Mouse (Mus musculus) stomach, postnatal 0 days (tissue): ENCODE measurements around the gene Muc5b. TPM values are rescaled to one million over a fixed set of nuclear protein-coding genes. Genes with fewer than 3 reads are reported as not detected.
"Not testable (repeated sequence)": the region's sequence is repeated elsewhere in the genome, so short reads cannot be mapped to it uniquely, and the experiment has no call there.

Source experiments
- ATAC-seq: fragments of 200-750 bp; cut with Nextera tagmentation; 2 replicates; pipeline ENCODE4 v1.8.0; 2017; ENCODE audit not compliant: low FRiP score, low TSS enrichment
- DNase-seq: peaks from one replicate; pipeline ENCODE4 v3.0.0-alpha.2; 2016; ENCODE audit warnings: low spot score
- H3K27ac ChIP-seq: fragments of 300-500 bp; sonication (generic); replicated peaks from 2 replicates; pipeline ENCODE4 v1.5.1; 2014; ENCODE audit warnings: mild to moderate bottlenecking, control low read depth
- H3K27me3 ChIP-seq: fragments of 300-500 bp; sonication (generic); 2 replicates; pipeline ENCODE4 v1.6.1; 2014; ENCODE audit warnings: low read length; ENCODE audit not compliant: control insufficient read depth, insufficient read depth
- H3K36me3 ChIP-seq: fragments of 300-500 bp; sonication (generic); 2 replicates; pipeline ENCODE4 v1.6.1; 2014; ENCODE audit warnings: low read length, mixed read lengths; ENCODE audit not compliant: control insufficient read depth, insufficient read depth
- H3K4me1 ChIP-seq: fragments of 300-500 bp; sonication (generic); replicated peaks from 2 replicates; pipeline ENCODE4 v1.6.1; 2014; ENCODE audit warnings: antibody characterized with exemption; ENCODE audit not compliant: control insufficient read depth, insufficient read depth
- H3K4me2 ChIP-seq: fragments of 300-500 bp; sonication (generic); replicated peaks from 2 replicates; pipeline ENCODE4 v1.6.1; 2014; ENCODE audit warnings: low read depth, mild to moderate bottlenecking, control low read depth, moderate library complexity
- H3K4me3 ChIP-seq: fragments of 300-500 bp; sonication (generic); 2 replicates; pipeline ENCODE4 v1.5.1; 2014; ENCODE audit warnings: low read depth, low read length, control low read depth
- H3K9ac ChIP-seq: fragments of 300-500 bp; sonication (generic); 2 replicates; pipeline ENCODE4 v1.6.1; 2014; ENCODE audit warnings: mild to moderate bottlenecking, low read length, control low read depth, mixed read lengths
- H3K9me3 ChIP-seq: fragments of 300-500 bp; sonication (generic); 2 replicates; pipeline ENCODE4 v1.6.1; 2016; ENCODE audit warnings: low read length; ENCODE audit not compliant: control insufficient read depth
- CTCF ChIP-seq: IDR thresholded peaks from 2 replicates; pipeline ENCODE4 v1.5.1; 2016; ENCODE audit warnings: antibody characterized with exemption, low read depth, mild to moderate bottlenecking, moderate library complexity
- EP300 ChIP-seq: optimal IDR thresholded peaks from 2 replicates; pipeline ENCODE3; 2016; ENCODE audit warnings: antibody characterized with exemption
- WGBS: fragments of 180-500 bp; shearing (Covaris S2); extraction: QIAGEN DNeasy Blood & Tissue Kit; methylation state at CpG from one replicate; pipeline ENCODE4 v1.1.7; 2014; 5-methylcytosine and 5-hydroxymethylcytosine counted together
- polyA plus RNA-seq: library from polyadenylated mRNA; unstranded; fragments of >200 nt; fragmentation: Nextera tagmentation; extraction: Ambion mirVana; gene quantifications from 2 replicates; pipeline ENCODE4 v1.2.1, GENCODE M21; 2015

Gene Muc5b
- 122 and 133 TPM in 2 replicates for polyA plus RNA-seq

GRCm38 (mm10) chr7:141838779-141839178 is at the start of gene Muc5b:
TSS of gene Muc5b (plus strand) at chr7:141839070.
- Histone ChIP-seq H3K4me1 (no peaks in the 10 kb centered on the region), H3K9me3 (no peaks in the 10 kb centered on the region), H3K27ac (peak within 1 kb of the TSS; percentile 82), H3K4me3 (no peak within 1 kb of the TSS), H3K4me2 (peak within 1 kb of the TSS; percentile 27; the same call in 1 of the 2 replicates), H3K36me3 (no peaks in the 10 kb centered on the region), H3K9ac (0 out of 2 replicates have a peak within 1 kb of the TSS, but pooled peaks have one; percentile 13), H3K27me3 (no peaks in the 10 kb centered on the region)
- ATAC-seq (peak; percentile 93), DNase-seq (peak; percentile 94)
- WGBS, result 40% methylated on average over 5 of the region's 5 CpGs
- no peak for TF ChIP-seq EP300
- TF ChIP-seq CTCF, result peak; percentile 37

DNA sequence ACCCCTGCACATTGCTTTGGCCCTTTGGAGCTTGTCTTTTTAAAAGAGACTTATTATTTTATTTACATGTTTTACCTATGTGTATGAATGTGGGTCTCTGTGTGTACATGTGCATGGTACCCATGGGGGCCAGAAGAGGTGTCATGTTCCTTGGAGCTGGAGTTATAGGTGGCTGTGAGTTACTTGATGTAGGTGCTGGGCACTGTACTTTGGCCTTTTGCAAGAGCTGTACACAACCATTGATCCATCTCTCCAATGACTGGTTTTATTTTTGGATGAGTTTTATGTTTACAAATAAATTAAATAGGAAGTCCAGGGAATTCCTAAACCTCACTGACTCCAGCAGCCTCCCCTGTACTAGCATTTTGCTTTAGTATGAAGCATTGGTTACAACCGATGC is 44.6 kb upstream of the Muc5b start:
- H3K4me3 ChIP-seq, result no peak overlapping the region
- no peak for ATAC-seq
- H3K9me3 ChIP-seq, result no peaks in the 10 kb centered on the region
- H3K4me1 ChIP-seq, result no peaks in the 10 kb centered on the region
- H3K9ac ChIP-seq, result no peak overlapping the region
- WGBS, result 100% methylated on average over 1 of the region's 1 CpGs
- H3K36me3 ChIP-seq, result no peaks in the 10 kb centered on the region
- no peaks in the 10 kb centered on the region for H3K27me3 ChIP-seq
- DNase-seq, result no peak
- H3K27ac ChIP-seq, result no peak overlapping the region
- TF ChIP-seq EP300 (no peak), CTCF (no peak)
- no peak overlapping the region for H3K4me2 ChIP-seq

DNA sequence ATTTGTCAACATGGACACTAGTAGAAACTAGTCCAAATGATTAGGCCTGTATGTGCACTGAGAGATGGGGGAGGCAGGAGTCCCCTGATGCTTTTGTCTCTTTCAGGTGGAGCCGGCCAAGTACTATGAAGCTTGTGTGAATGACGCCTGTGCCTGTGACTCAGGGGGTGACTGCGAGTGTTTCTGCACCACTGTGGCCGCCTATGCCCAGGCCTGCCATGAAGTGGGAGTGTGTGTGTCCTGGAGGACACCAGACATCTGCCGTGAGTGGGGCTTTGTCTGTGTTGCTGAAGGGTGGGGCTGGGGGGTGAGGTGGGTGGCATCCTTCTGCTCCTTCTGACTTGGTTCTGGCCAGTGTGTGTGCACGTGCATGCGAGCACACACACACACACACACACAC is 35.7 kb upstream of the Muc5b start:
- TF ChIP-seq CTCF (no peak), EP300 (no peak)
- Histone ChIP-seq H3K27ac (no peak overlapping the region), H3K9me3 (no peaks in the 10 kb centered on the region), H3K9ac (no peak overlapping the region), H3K4me3 (no peak overlapping the region), H3K27me3 (no peaks in the 10 kb centered on the region), H3K4me1 (no peaks in the 10 kb centered on the region), H3K4me2 (no peak overlapping the region), H3K36me3 (no peaks in the 10 kb centered on the region)
- no peak for DNase-seq
- WGBS, result 80% methylated on average over 7 of the region's 7 CpGs
- ATAC-seq, result no peak

DNA sequence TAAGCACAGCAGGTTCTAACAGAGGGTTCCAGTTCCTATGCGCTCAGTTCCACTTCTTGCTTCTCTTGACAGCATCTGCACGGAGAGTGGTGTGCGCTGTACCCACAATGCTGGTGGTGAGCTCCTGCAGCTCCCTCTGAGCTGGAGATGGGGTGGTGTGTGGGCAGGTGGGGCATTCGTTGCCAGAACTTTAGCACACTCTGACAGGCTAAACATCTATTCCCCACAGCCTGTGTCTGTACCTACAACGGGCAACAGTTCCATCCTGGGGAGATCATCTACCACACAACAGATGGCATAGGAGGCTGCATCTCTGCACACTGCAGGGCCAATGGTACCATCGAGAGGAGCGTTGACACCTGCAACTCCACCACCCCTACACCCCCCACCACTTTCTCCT is 33.5 kb upstream of the Muc5b start:
- no peak overlapping the region for H3K4me2 ChIP-seq
- H3K27me3 ChIP-seq, result no peaks in the 10 kb centered on the region
- H3K4me3 ChIP-seq, result no peak overlapping the region
- WGBS, result 87% methylated on average over 7 of the region's 7 CpGs
- H3K4me1 ChIP-seq, result no peaks in the 10 kb centered on the region
- DNase-seq (no peak), ATAC-seq (no peak)
- no peak overlapping the region for H3K27ac ChIP-seq
- TF ChIP-seq CTCF (no peak), EP300 (no peak)
- H3K36me3 ChIP-seq, result no peaks in the 10 kb centered on the region
- H3K9me3 ChIP-seq, result no peaks in the 10 kb centered on the region
- H3K9ac ChIP-seq, result no peak overlapping the region

- not testable (repeated sequence) for H3K27me3 ChIP-seq, DNase-seq, H3K4me3 ChIP-seq, H3K9ac ChIP-seq, H3K4me1 ChIP-seq, H3K4me2 ChIP-seq, H3K9me3 ChIP-seq, H3K36me3 ChIP-seq, H3K27ac ChIP-seq, ATAC-seq
- no CpG with 5 or more reads among the region's 4 CpGs for WGBS
Observed at GRCm38 (mm10) chr7:141807823-141808222, 31.0 kb upstream of the Muc5b start.

DNA sequence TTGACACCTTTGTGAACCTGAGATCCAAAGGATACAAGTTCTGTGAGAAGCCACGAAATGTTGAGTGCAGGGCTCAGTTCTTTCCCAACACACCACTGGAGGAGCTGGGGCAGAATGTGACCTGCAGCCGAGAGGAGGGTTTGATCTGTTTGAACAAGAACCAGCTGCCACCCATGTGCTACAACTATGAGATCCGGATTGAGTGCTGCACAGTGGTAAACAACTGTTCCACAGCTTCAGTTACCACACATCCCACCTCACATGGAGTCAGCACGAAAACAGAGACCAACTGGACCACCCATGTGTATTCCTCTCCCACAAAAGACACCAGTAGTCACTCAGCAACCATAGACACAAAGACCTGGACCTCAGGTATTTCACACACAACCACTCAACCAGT is 28.9 kb upstream of the Muc5b start:
- H3K4me1 ChIP-seq, H3K9me3 ChIP-seq, H3K9ac ChIP-seq, H3K27me3 ChIP-seq, H3K27ac ChIP-seq, H3K4me3 ChIP-seq, ATAC-seq, DNase-seq, H3K4me2 ChIP-seq, H3K36me3 ChIP-seq: not testable (repeated sequence)
- WGBS, result no CpG with 5 or more reads among the region's 4 CpGs
